Mouse (Mus musculus): ENCODE measurements around the gene Gm428. TPM values are rescaled to one million over a fixed set of nuclear protein-coding genes. Genes with fewer than 3 reads are reported as not detected.
"Not testable (repeated sequence)": the region's sequence is repeated elsewhere in the genome, so short reads cannot be mapped to it uniquely, and the experiment has no call there.

The Gm428 gene
- total RNA-seq (2021): not detected

- DNase-seq (ENCODE audit: low spot score in 2 of 2); intact Hi-C loops (cut with DNase I): not testable (repeated sequence)
Observed at GRCm38 (mm10) chr4:73683216-73683615, at the start of gene Gm428. Gene Gm428, plus strand, starts transcription at chr4:73683516.

- DNase-seq (ENCODE audit: low spot score in 2 of 2); intact Hi-C loops (cut with DNase I): not testable (repeated sequence)
Observed at GRCm38 (mm10) chr4:73637821-73638220, 45.5 kb upstream of the Gm428 start, which contains the start of gene Gm11236. Gene Gm11236, plus strand, starts transcription at chr4:73638121.

- DNase-seq (ENCODE audit: low spot score in 2 of 2); intact Hi-C loops (cut with DNase I): not testable (repeated sequence)
Observed at GRCm38 (mm10) chr4:73661864-73662263, 21.5 kb upstream of the Gm428 start.

- intact Hi-C loops (cut with DNase I); DNase-seq (ENCODE audit: low spot score in 2 of 2): not testable (repeated sequence)
Observed at GRCm38 (mm10) chr4:73668054-73668453, 15.3 kb upstream of the Gm428 start, which contains the start of gene Gm11239. Gene Gm11239, plus strand, starts transcription at chr4:73668354.

- no peak for DNase-seq (ENCODE audit: low spot score in 2 of 2)
- intact Hi-C loops (cut with DNase I): no loop called here
Observed at GRCm38 (mm10) chr4:73718761-73719160, 35.4 kb downstream of the Gm428 start.

- intact Hi-C loops (cut with DNase I): no loop called here
- DNase-seq (ENCODE audit: low spot score in 2 of 2): no peak
Observed at GRCm38 (mm10) chr4:73719819-73720218, 36.5 kb downstream of the Gm428 start.

Other genes starting within 250 kb of the Gm428 start
- gene Gm11238, start 75.6 kb upstream of the Gm428 start, total RNA-seq (2021): not detected
- not detected for gene Gm11237, start 60.5 kb upstream of the Gm428 start, total RNA-seq (2021)
- not detected for gene Gm11236, start 45.4 kb upstream of the Gm428 start, total RNA-seq (2021)
- gene Gm11239, start 15.2 kb upstream of the Gm428 start, total RNA-seq (2021): not detected
- under 1 TPM; 0.10 to 0.18 TPM for gene Rasef, start 107.5 kb downstream of the Gm428 start, total RNA-seq (2021)
- gene Gm11758, start 192.8 kb downstream of the Gm428 start, total RNA-seq (2021): not detected
- not detected for gene Gm11757, start 207.6 kb downstream of the Gm428 start, total RNA-seq (2021)
- not detected for gene Gm13871, start 222.4 kb downstream of the Gm428 start, total RNA-seq (2021)
- not detected for gene Gm11756, start 237.2 kb downstream of the Gm428 start, total RNA-seq (2021)

Data from left cerebral cortex, postnatal 36 days (tissue).